Mouse (Mus musculus): Measurements from ENCODE around the gene Sik1.

DNA sequence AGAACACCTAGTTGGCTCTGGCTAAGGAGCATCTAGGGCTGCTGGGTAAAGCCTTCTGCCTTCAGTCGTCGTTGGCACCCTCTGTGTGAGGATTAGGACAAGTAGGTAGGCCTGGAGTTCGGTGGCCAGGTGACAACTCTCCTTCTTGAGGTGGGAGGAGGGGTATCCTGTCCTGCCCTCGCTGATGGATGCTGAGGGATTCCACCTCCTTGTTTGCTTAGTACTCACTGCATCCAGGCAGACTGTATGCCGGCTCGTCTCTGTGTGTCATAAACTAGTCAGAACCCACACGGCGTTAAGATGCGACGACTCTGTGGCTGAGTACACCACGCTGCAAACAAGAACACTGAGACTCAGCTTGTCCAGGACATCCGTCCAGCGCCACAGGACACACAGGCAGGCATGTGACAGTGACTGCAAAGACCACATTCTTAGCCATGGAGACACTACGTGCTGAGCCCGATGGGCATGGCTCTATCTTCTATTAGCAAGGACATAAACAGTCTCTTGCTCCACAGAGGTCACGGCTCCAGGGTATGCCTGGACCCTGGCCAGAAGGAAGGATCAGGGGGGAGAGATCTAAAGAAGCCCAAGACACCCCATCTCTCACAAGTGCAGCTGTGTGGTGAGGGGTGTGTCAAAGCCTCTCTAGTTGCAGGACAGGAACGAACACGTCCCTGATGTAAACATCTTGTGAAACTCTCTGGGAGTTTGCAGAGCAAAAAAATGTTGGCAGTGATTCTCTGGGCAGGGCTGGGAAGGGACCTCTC lies 13.6 kb downstream of the Sik1 start:
- TF ChIP-seq CTCF (conservative IDR thresholded peaks at IDR 0.05 in 1 of 2, IDR thresholded peaks at IDR 0.05 in 1 of 2; ENCODE audit: low read depth in 2 of 2, low read length in 2 of 2) (no peak), POLR2A (IDR thresholded peaks at IDR 0.05; ENCODE audit: low read depth, low read length) (no peak; the same call in 1 of the 2 replicates), KAT2A (IDR thresholded peaks at IDR 0.05; ENCODE audit: insufficient replicate concordance, low read length) (no peak), UBTF (IDR thresholded peaks at IDR 0.05; ENCODE audit: low read depth, low read length) (peak; percentile 29; the same call in 1 of the 2 replicates), SIN3A (IDR thresholded peaks at IDR 0.05; ENCODE audit: low read length) (peak; percentile 54; the same call in 1 of the 2 replicates), MAZ (IDR thresholded peaks at IDR 0.05; ENCODE audit: low read depth, low read length) (no peak)

Measured in CH12.LX (cell line).